Mouse (Mus musculus): ENCODE measurements around the gene Nwd2. TPM values are rescaled to one million over a fixed set of nuclear protein-coding genes. Genes with fewer than 3 reads are reported as not detected.

Gene Nwd2
- polyA plus RNA-seq, 1 experiment from 2014 or later: 13.6 TPM

- H3K9me3 ChIP-seq (replicated peaks; ENCODE audit: control insufficient read depth, low read length, poor library complexity, severe bottlenecking): no peaks in the 10 kb centered on the region
- H3K4me1 ChIP-seq (ENCODE audit: control insufficient read depth, insufficient read depth, low read length): no peaks in the 10 kb centered on the region
- H3K4me2 ChIP-seq (ENCODE audit: low read length): no peak overlapping the region
- H3K4me3 ChIP-seq (ENCODE audit: low read depth, low read length): no peak overlapping the region
- no peak for ATAC-seq
- H3K27ac ChIP-seq (ENCODE audit: low read length): no peak overlapping the region
- no peaks in the 10 kb centered on the region for H3K36me3 ChIP-seq (ENCODE audit: control insufficient read depth, insufficient read depth, low read length)
- no peak overlapping the region for H3K9ac ChIP-seq (ENCODE audit: low read depth, low read length)
- 71% methylated on average over 7 of the region's 7 CpGs for WGBS
- no peaks in the 10 kb centered on the region for H3K27me3 ChIP-seq (ENCODE audit: control insufficient read depth, insufficient read depth, low read depth, low read length)
Observed at GRCm38 (mm10) chr5:63735521-63735920, 86.6 kb downstream of the Nwd2 start.

- H3K27ac ChIP-seq (ENCODE audit: low read length): no peak overlapping the region
- 92% methylated on average over 2 of the region's 2 CpGs for WGBS
- ATAC-seq: no peak
Observed at GRCm38 (mm10) chr5:63743426-63743825, 94.5 kb downstream of the Nwd2 start.

GRCm38 (mm10) chr5:63748299-63748698 is 99.4 kb downstream of the Nwd2 start:
- H3K27ac ChIP-seq (ENCODE audit: low read length): no peak overlapping the region
- WGBS: 64% methylated on average over 2 of the region's 2 CpGs
- peak; percentile 60 for ATAC-seq

More at GRCm38 (mm10) chr5:63743426-63743825, 94.5 kb downstream of the Nwd2 start:
- Histone ChIP-seq H3K4me3 (ENCODE audit: low read depth, low read length) (no peak overlapping the region), H3K36me3 (ENCODE audit: control insufficient read depth, insufficient read depth, low read length) (no peaks in the 10 kb centered on the region), H3K27me3 (ENCODE audit: control insufficient read depth, insufficient read depth, low read depth, low read length) (no peaks in the 10 kb centered on the region), H3K4me2 (ENCODE audit: low read length) (no peak overlapping the region), H3K4me1 (ENCODE audit: control insufficient read depth, insufficient read depth, low read length) (peaks cover 1% of the 10 kb centered on the region; the same call in 1 of the 2 replicates), H3K9me3 (replicated peaks; ENCODE audit: control insufficient read depth, low read length, poor library complexity, severe bottlenecking) (no peaks in the 10 kb centered on the region), H3K9ac (ENCODE audit: low read depth, low read length) (no peak overlapping the region)

GRCm38 (mm10) chr5:63748759-63749158 is 99.9 kb downstream of the Nwd2 start:
- ATAC-seq: peak; percentile 80
- 34% methylated on average over 1 of the region's 1 CpGs for WGBS
- H3K27me3 ChIP-seq (ENCODE audit: control insufficient read depth, insufficient read depth, low read depth, low read length): no peaks in the 10 kb centered on the region

More at GRCm38 (mm10) chr5:63748299-63748698, 99.4 kb downstream of the Nwd2 start:
- Histone ChIP-seq H3K36me3 (ENCODE audit: control insufficient read depth, insufficient read depth, low read length) (no peaks in the 10 kb centered on the region), H3K4me2 (ENCODE audit: low read length) (no peak overlapping the region), H3K27me3 (ENCODE audit: control insufficient read depth, insufficient read depth, low read depth, low read length) (no peaks in the 10 kb centered on the region), H3K9me3 (replicated peaks; ENCODE audit: control insufficient read depth, low read length, poor library complexity, severe bottlenecking) (no peaks in the 10 kb centered on the region), H3K4me1 (ENCODE audit: control insufficient read depth, insufficient read depth, low read length) (peaks cover 2% of the 10 kb centered on the region; the same call in 1 of the 2 replicates), H3K4me3 (ENCODE audit: low read depth, low read length) (no peak overlapping the region), H3K9ac (ENCODE audit: low read depth, low read length) (no peak overlapping the region)

GRCm38 (mm10) chr5:63755092-63755761 is 106.3 kb downstream of the Nwd2 start:
- Histone ChIP-seq H3K4me3 (ENCODE audit: low read depth, low read length) (no peak overlapping the region), H3K27me3 (ENCODE audit: control insufficient read depth, insufficient read depth, low read depth, low read length) (no peaks in the 10 kb centered on the region), H3K9me3 (replicated peaks; ENCODE audit: control insufficient read depth, low read length, poor library complexity, severe bottlenecking) (no peaks in the 10 kb centered on the region), H3K4me1 (ENCODE audit: control insufficient read depth, insufficient read depth, low read length) (no peaks in the 10 kb centered on the region), H3K4me2 (ENCODE audit: low read length) (no peak overlapping the region), H3K9ac (ENCODE audit: low read depth, low read length) (no peak overlapping the region), H3K36me3 (ENCODE audit: control insufficient read depth, insufficient read depth, low read length) (no peaks in the 10 kb centered on the region), H3K27ac (ENCODE audit: low read length) (no peak overlapping the region)
- WGBS: 83% methylated on average over 5 of the region's 5 CpGs
- no peak for ATAC-seq

More at GRCm38 (mm10) chr5:63748759-63749158, 99.9 kb downstream of the Nwd2 start:
- H3K4me1 ChIP-seq (ENCODE audit: control insufficient read depth, insufficient read depth, low read length): peaks cover 2% of the 10 kb centered on the region; the same call in 1 of the 2 replicates
- no peaks in the 10 kb centered on the region for H3K9me3 ChIP-seq (replicated peaks; ENCODE audit: control insufficient read depth, low read length, poor library complexity, severe bottlenecking)
- no peak overlapping the region for H3K4me2 ChIP-seq (ENCODE audit: low read length)
- no peak overlapping the region for H3K4me3 ChIP-seq (ENCODE audit: low read depth, low read length)
- H3K9ac ChIP-seq (ENCODE audit: low read depth, low read length): no peak overlapping the region
- H3K36me3 ChIP-seq (ENCODE audit: control insufficient read depth, insufficient read depth, low read length): no peaks in the 10 kb centered on the region
- H3K27ac ChIP-seq (ENCODE audit: low read length): no peak overlapping the region

- 84% methylated on average over 3 of the region's 3 CpGs for WGBS
- Histone ChIP-seq H3K4me1 (ENCODE audit: control insufficient read depth, insufficient read depth, low read length) (no peaks in the 10 kb centered on the region), H3K27me3 (ENCODE audit: control insufficient read depth, insufficient read depth, low read depth, low read length) (no peaks in the 10 kb centered on the region), H3K27ac (ENCODE audit: low read length) (no peak overlapping the region), H3K4me2 (ENCODE audit: low read length) (no peak overlapping the region), H3K4me3 (ENCODE audit: low read depth, low read length) (no peak overlapping the region), H3K36me3 (ENCODE audit: control insufficient read depth, insufficient read depth, low read length) (no peaks in the 10 kb centered on the region), H3K9me3 (replicated peaks; ENCODE audit: control insufficient read depth, low read length, poor library complexity, severe bottlenecking) (no peaks in the 10 kb centered on the region), H3K9ac (ENCODE audit: low read depth, low read length) (no peak overlapping the region)
- no peak for ATAC-seq
Observed at GRCm38 (mm10) chr5:63755938-63756337, 107.0 kb downstream of the Nwd2 start.

GRCm38 (mm10) chr5:63765886-63766285 is 117.0 kb downstream of the Nwd2 start:
- no peak overlapping the region for H3K27ac ChIP-seq (ENCODE audit: low read length)
- H3K27me3 ChIP-seq (ENCODE audit: control insufficient read depth, insufficient read depth, low read depth, low read length): no peaks in the 10 kb centered on the region
- no peak overlapping the region for H3K4me2 ChIP-seq (ENCODE audit: low read length)
- no peak overlapping the region for H3K4me3 ChIP-seq (ENCODE audit: low read depth, low read length)
- WGBS: 83% methylated on average over 4 of the region's 4 CpGs
- no peaks in the 10 kb centered on the region for H3K9me3 ChIP-seq (replicated peaks; ENCODE audit: control insufficient read depth, low read length, poor library complexity, severe bottlenecking)
- H3K4me1 ChIP-seq (ENCODE audit: control insufficient read depth, insufficient read depth, low read length): no peaks in the 10 kb centered on the region
- no peaks in the 10 kb centered on the region for H3K36me3 ChIP-seq (ENCODE audit: control insufficient read depth, insufficient read depth, low read length)
- no peak; the same call in 1 of the 2 replicates for ATAC-seq
- no peak overlapping the region for H3K9ac ChIP-seq (ENCODE audit: low read depth, low read length)

GRCm38 (mm10) chr5:63766715-63767114 is 117.8 kb downstream of the Nwd2 start:
- H3K9me3 ChIP-seq (replicated peaks; ENCODE audit: control insufficient read depth, low read length, poor library complexity, severe bottlenecking): no peaks in the 10 kb centered on the region
- no peak overlapping the region for H3K27ac ChIP-seq (ENCODE audit: low read length)
- H3K4me1 ChIP-seq (ENCODE audit: control insufficient read depth, insufficient read depth, low read length): no peaks in the 10 kb centered on the region
- H3K4me3 ChIP-seq (ENCODE audit: low read depth, low read length): no peak overlapping the region
- no peak overlapping the region for H3K4me2 ChIP-seq (ENCODE audit: low read length)
- H3K36me3 ChIP-seq (ENCODE audit: control insufficient read depth, insufficient read depth, low read length): no peaks in the 10 kb centered on the region
- no peak overlapping the region for H3K9ac ChIP-seq (ENCODE audit: low read depth, low read length)
- H3K27me3 ChIP-seq (ENCODE audit: control insufficient read depth, insufficient read depth, low read depth, low read length): no peaks in the 10 kb centered on the region
- peak; percentile 69 for ATAC-seq
- WGBS: 41% methylated on average over 6 of the region's 6 CpGs

- Histone ChIP-seq H3K4me1 (ENCODE audit: control insufficient read depth, insufficient read depth, low read length) (no peaks in the 10 kb centered on the region), H3K4me3 (ENCODE audit: low read depth, low read length) (no peak overlapping the region), H3K27ac (ENCODE audit: low read length) (no peak overlapping the region), H3K4me2 (ENCODE audit: low read length) (peak overlapping the region; percentile 29; the same call in 1 of the 2 replicates), H3K36me3 (ENCODE audit: control insufficient read depth, insufficient read depth, low read length) (no peaks in the 10 kb centered on the region), H3K27me3 (ENCODE audit: control insufficient read depth, insufficient read depth, low read depth, low read length) (no peaks in the 10 kb centered on the region), H3K9ac (ENCODE audit: low read depth, low read length) (no peak overlapping the region), H3K9me3 (replicated peaks; ENCODE audit: control insufficient read depth, low read length, poor library complexity, severe bottlenecking) (no peaks in the 10 kb centered on the region)
- 70% methylated on average over 8 of the region's 8 CpGs for WGBS
- ATAC-seq: 0 out of 2 replicates have a peak, but pooled peaks have one; percentile 34
Observed at GRCm38 (mm10) chr5:63767464-63767863, 118.6 kb downstream of the Nwd2 start.

Data from midbrain, embryonic 16.5 days (tissue).